Mouse (Mus musculus) heart, postnatal 4 days (tissue): ENCODE results near the gene Sox12. TPM values are rescaled to one million over a fixed set of nuclear protein-coding genes. Genes with fewer than 3 reads are reported as not detected.
"Not testable (repeated sequence)": the region's sequence is repeated elsewhere in the genome, so short reads cannot be mapped to it uniquely, and the experiment has no call there.

Experiments
- DNase-seq: peaks from one replicate; pipeline ENCODE4 v3.0.0; 2021
- total RNA-seq, 2 experiments: library from RNA; stranded (reverse); gene quantifications; 2 replicates each; pipeline ENCODE4 v1.2.3; 2021

The Sox12 gene
- total RNA-seq, 2 experiments from 2014 or later, result 42.3 to 42.6 TPM

DNA sequence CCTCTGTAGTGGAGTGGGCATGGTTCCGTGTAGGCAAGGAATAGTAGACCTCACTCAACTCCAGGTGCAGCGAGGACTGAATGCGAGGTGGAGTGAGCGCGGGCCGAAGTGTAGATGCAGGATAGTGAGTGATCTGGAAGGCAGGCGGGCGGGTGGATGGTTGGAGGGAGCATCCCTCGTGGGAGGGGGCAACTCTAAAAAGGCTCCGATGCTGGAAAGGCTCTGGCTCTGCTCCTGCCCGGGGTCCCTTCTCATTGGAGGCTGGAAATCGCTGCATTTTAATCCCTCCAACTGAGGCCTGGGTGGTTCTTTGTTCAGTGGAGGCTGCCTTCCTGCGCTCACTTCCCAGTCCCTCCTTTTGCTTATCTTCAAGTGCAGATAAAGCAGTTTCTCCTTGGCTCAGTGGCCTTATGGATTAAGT lies 1.3 kb upstream of the Sox12 start:
- DNase-seq, result no peak

DNA sequence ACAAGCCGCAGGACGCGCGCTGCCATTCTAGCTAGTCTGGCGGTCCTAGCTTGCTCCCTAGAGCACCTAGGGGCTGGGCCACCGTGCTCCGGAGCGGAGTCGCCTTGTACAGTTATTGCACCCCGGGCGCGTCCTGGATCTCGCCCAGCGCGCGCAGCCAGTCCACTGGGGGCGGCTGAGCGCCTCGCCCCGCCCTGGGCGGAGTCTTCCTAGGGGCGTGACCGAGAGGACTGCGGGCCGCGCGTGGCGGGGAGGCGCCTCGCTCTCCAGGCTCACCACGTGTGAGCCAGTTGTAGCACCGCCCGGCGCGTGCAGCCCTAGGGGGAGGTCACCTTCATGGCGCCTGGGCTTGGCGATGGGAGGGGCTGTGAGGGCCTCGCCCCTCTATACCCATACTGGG lies 828 bp upstream of the Sox12 start:
- DNase-seq, result peak; percentile 98

DNA sequence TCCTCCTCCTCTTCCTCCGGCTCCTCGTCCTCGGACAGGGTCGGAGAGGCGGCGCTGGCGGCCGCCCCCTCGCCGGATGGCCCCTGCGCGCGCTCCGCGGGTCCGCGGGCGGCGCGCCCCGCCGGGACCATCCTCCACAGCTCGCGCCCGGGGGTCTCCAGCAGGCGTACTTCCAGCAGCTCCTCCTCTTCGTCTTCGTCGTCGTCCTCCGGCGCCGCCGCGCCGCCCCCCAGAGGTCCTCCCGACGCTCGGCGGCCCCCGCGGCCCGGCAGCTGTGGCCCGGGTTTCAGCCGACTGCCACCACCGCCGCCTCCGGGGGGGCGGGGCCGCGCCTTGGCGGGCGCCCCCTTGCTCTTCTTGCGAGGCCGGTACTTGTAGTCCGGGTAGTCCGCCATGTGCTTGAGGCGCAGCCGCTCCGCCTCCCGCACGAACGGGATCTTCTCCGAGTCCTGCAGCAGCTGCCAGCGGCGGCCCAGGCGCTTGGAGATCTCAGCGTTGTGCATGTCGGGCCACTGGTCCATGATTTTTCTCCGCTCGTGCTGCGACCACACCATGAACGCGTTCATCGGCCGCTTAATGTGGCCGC lies 766 bp downstream of the Sox12 start:
- DNase-seq, result peak; percentile 89

- DNase-seq, result peak; percentile 94
These were observed 1.5 kb downstream of the Sox12 start for GRCm38 (mm10) chr2:152396110-152397003.

DNA sequence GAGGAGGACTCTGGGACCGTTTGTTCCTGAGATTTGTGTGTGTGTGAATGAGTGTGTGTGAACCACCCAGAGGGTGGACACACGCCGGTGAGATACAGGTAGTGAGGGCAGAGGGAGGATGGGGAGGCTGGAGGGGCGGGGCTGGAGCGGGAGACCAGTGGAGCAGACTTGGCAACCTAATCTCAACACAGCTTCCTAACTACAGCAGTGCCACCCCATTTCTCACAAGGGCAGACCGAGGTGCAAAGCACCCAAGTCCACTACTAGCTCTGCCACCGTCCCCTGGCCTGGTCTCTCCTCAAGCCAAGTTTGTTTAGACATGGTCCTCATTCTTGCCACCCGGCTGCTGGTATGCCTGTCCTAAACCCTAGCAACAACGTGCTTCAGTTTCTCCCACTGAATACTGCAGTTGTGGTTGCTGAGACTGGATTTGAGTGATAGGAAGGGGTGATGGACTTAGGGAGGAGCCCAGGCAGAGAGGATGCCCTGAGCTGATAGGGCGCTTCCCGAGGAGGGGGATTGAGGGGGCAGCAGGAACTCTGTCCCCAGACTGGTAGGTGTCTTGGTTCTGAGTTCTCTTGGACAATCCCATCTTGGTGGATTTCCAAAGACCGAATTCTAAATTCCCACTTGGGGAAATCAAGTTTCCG lies 2.5 kb downstream of the Sox12 start:
- DNase-seq, result no peak

DNA sequence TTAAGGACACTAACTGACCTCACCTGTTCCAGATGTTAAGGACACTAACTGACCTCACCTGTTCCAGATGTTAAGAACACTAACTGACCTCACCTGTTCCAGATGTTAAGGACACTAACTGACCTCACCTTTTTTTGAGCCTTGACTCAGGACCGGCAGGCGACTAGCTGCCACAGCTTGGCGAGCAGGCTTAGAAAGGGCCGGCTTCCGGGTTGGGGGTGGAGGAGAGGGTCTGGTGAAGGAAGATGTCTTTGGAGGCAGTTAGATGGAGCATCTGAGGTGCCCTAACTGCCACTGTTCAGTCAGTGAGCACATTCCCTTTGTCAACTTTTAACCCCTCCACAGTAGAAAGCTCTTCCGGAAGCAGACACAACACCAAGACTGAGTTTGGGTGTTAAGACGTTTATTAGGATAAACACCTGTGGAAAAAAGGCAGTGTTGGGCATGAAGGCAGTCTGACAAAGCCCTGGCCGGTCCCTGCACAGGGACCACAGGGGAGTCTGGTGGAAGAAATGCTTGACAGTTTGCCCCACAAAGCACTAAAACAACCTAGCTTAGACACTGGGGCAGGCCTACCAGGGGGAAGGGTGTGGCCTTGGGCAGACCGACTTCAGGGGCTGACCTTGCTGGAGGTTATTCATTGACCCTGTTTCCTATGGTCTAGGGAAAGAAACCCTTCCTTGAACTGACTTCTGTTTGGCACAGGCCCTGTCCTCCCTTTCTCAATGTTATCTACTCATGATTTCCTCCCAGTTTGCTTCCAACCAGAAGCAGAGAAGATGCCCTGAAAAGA lies 4.4 kb downstream of the Sox12 start:
- DNase-seq, result no peak

GRCm38 (mm10) chr2:152392786-152393185 lies 5.1 kb downstream of the Sox12 start:
- DNase-seq, result peak; percentile 60

GRCm38 (mm10) chr2:152384191-152384590 lies 13.7 kb downstream of the Sox12 start:
- DNase-seq, result no peak

- DNase-seq, result no peak
These were observed 21.5 kb downstream of the Sox12 start, which contains the start of gene Nrsn2 for GRCm38 (mm10) chr2:152376345-152376741. TSS of gene Nrsn2 (minus strand) at chr2:152376638.

DNA sequence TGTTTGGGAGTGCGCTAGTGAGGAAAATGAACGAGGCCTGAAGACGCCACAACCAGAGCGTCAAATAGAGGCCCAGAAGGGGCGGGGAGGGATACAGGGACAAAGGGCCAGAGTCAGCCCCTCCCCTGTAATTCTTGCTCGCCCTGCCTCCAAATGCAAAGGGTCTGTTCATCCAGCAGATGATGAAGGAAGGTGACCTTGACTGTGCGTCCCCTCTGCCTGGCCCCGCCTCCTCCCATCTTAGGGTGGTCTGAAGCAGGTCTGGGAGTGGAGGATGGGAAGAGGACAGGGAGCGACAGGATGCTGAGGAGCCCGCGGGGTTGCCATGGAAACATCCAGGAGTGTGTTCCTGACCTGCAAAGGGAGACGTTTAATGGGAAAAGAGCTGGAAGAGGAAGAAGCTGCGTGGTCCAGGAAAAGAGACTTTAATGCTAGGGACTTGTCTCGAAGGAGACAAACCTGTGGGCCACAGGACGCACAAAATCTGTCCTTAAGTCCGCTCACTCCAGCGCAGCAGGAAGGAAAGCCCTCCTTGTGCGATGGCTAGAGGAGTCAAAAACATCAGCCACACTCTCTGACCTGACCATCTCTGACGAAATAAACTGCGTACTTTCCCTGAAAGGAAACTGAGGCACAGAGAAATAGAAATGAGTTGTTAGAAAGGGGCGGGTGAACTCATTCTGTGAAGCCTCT lies 22.1 kb downstream of the Sox12 start:
- no peak for DNase-seq

DNA sequence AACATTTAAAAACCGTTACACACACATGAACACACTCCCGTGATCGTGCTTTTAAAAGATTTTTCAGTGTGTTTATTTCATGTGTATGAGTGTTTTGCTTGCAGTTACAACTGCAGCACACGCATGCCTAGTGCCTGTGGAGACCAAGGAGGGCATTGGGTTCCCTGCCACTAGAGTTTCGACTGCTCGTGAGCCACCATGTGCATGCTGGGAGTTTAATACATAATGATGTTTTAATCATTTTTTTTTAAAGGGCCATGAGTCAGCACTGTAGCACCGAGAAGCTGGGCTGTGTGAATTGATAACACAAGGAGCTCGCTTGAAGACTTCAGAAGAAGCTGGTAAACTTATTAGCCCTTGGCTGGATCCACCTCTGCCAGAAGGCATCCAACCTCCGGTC lies 24.3 kb downstream of the Sox12 start:
- DNase-seq, result no peak

DNA sequence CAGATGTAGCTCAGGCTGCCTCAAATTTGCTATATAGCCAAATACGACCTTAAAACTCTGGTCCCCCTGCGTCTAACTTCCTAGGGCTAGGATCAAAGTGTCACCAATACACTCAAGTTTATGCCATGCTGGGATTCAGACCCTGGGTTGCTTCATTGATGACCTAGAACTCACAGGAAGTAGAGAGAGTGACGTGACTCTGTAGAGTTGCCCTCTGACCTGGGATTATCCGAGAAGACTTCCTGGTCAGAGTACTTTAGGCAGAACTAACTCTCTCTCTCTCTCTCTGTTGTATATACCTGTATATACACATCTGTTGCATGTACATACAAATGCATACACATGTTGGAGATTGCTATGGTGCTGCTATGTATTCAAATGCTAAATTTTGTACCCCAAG lies 25.2 kb downstream of the Sox12 start:
- no peak for DNase-seq

DNA sequence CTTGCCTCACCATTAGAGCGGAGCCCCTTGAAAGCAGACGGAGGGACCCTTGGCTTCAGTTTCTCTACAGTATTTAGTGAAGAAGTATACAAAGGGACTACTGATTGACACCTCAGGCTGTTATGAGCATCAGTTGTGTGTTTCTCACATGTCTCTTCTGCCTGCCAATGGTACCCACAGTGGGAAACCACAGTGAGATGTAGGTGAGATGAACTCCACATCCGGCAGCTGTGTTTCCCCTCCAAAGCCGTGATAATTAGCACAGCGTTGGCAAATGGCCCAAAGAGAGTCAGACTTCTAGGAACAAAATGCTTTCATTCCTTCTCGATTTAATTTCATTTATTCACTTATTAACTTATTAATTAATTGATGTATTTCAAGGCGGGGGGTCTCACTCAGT lies 25.8 kb downstream of the Sox12 start:
- DNase-seq, result no peak

DNA sequence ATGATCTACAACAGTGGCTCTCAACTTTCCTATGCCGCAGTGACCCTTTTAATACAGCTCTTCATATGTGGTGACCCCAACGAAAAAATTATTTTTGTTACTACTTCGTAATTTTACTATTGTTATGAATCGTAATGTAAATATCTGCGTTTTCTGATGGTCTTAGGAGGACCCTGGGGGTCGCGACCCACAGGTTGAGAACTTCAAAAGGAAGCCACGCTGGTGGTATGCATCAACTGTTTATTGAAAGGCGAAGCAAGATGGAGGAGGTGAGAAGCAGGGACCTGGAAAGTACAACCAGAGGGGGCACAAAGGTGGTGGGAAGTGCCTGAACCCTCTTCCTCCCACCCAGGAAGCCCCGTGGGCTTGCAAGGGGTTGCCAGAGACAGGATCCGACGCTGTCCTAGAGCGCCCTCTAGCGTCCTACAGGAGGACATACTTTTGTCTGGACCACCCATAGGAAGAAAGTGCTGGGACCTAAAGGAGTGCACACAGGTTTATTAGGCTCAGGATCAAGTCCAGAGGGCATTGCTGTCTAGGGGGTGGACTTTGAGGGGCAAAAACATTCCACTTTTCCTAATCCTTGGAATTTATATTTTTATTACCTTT lies 29.2 kb downstream of the Sox12 start:
- peak; percentile 72 for DNase-seq

DNA sequence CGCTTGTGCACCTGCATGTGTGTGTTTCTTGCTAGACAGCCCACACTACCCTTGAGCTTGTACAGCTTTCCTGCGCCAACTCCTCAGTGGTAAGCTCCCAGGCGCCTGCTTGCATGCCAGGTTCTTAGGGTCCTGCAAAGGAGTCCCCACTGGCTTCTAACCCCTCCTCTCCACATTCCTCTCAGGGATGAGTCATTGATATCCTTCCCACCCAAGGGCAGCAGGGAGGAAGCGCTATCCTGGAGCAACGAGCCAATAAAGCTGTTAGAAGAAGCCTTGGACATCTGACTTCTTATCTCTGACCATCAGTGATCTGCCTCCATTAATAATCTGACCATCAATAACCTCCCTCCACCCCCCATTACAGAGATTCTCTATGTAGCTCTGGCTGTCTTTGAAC lies 29.9 kb downstream of the Sox12 start:
- DNase-seq, result no peak

- DNase-seq, result peak; percentile 90
These were observed 34.4 kb downstream of the Sox12 start for GRCm38 (mm10) chr2:152363245-152364147.

DNA sequence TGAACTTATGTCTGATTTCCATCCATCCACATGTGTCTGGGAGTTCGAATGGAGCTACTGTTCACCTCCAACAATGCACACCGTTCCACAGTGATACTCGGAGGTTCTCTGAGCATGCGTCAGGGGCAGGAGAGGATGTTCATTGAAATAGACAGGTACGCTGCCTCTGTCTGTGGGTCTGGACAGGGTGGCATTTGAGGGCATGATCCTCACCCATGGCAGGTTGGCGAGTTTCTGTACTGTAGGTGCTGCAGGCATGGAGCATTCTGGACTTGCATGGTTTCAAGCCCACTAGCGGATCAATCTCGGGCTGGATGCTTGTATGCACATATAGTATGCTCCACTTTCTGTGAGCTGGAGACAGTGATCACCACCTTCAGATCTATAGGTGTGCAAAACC lies 36.7 kb downstream of the Sox12 start:
- DNase-seq, result no peak

DNA sequence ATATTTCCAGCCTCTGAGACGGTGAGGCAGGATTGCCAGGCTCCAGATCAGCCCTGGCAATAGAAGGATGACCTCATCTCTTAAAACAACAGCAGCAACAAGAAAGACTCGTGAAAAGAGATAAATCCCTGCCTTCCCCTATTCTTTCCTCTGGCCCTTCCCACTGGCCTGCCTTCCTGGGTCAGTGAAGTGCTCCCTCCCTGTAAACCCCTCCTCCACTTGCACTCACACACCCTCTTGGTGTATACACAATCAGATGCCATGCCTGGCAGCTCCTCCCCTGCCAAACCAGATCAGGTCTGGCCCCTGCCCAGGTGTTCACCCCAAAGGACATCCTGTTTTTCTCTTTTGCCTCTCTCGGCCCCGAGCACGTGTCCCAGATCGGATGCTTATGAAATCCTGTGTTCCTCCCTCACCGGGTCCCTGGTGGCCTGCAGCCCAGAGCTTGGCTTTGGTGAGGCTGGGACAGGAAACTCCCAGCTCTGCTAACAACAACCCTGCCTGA lies 37.5 kb downstream of the Sox12 start:
- DNase-seq, result peak; percentile 73

DNA sequence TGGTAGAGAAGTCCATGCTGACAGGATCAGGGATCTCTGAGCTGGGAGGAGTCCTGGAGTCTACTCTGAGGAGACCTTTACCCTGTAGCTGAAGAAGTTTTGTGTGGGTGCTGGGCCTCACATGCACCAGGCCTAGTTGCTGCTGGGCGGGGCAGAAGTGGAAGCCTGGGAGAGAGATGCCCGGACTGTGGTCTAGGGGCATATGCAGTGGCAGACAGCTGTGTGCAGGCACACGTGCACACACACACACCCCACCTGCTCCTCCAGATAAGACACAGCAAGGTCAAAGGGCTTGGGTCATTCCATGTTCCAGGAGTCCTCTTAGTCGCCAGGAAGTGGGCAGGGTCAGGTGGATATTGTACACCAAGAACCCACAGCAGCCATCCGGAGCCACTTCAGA lies 38.2 kb downstream of the Sox12 start:
- DNase-seq, result no peak

DNA sequence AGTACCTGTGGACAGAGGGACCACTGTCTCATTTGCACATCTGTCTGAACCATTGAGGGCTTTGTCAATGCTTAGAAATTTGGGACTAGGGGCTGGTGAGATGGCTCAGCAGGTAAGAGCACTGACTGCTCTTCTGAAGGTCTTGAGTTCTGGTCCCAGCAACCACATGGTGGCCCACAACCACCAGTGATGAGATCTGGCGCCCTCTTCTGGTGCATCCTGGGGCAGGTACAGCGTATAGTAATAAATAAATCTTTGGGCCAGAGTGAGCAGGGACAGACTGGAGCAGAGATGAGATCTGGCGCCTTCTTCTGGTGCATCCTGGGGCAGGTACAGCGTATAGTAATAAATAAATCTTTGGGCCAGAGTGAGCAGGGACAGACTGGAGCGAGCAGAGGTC lies 38.9 kb downstream of the Sox12 start:
- not testable (repeated sequence) for DNase-seq
